Mouse (Mus musculus) embryonic fibroblast, embryonic 13.5 days (primary cell): Measurements from ENCODE around the gene Iah1. TPM values are rescaled to one million over a fixed set of nuclear protein-coding genes. Genes with fewer than 3 reads are reported as not detected.

Source experiments
- H3K27ac ChIP-seq: 2 replicates; pipeline ENCODE4 v1.5.1; 2012; ENCODE audit warnings: low read length, control low read depth, inconsistent platforms; ENCODE audit not compliant: insufficient read depth
- H3K4me1 ChIP-seq: 2 replicates; pipeline ENCODE4 v1.6.1; 2011; ENCODE audit warnings: low read length; ENCODE audit not compliant: control insufficient read depth, insufficient read depth
- H3K4me3 ChIP-seq: 2 replicates; pipeline ENCODE4 v1.5.1; 2011; ENCODE audit warnings: mild to moderate bottlenecking, control low read depth, low read length; ENCODE audit not compliant: insufficient read depth
- CTCF ChIP-seq: IDR thresholded peaks from 2 replicates; pipeline ENCODE4 v1.5.1; 2011; ENCODE audit warnings: mild to moderate bottlenecking, control low read depth, low read length, moderate library complexity, borderline replicate concordance; ENCODE audit not compliant: insufficient read depth
- POLR2A ChIP-seq: IDR thresholded peaks from 2 replicates; pipeline ENCODE4 v1.6.1; 2011; ENCODE audit warnings: low read depth, mild to moderate bottlenecking, control low read depth, low read length, moderate library complexity
- polyA plus RNA-seq: library from polyadenylated mRNA; stranded (reverse); fragments of >200 nt; gene quantifications from 2 replicates; pipeline ENCODE4 v1.2.4, GENCODE M21; 2011; ENCODE audit warnings: low read depth; ENCODE audit not compliant: missing spikeins, insufficient read length

The Iah1 gene
- polyA plus RNA-seq, 1 experiment: 50.2 TPM

DNA sequence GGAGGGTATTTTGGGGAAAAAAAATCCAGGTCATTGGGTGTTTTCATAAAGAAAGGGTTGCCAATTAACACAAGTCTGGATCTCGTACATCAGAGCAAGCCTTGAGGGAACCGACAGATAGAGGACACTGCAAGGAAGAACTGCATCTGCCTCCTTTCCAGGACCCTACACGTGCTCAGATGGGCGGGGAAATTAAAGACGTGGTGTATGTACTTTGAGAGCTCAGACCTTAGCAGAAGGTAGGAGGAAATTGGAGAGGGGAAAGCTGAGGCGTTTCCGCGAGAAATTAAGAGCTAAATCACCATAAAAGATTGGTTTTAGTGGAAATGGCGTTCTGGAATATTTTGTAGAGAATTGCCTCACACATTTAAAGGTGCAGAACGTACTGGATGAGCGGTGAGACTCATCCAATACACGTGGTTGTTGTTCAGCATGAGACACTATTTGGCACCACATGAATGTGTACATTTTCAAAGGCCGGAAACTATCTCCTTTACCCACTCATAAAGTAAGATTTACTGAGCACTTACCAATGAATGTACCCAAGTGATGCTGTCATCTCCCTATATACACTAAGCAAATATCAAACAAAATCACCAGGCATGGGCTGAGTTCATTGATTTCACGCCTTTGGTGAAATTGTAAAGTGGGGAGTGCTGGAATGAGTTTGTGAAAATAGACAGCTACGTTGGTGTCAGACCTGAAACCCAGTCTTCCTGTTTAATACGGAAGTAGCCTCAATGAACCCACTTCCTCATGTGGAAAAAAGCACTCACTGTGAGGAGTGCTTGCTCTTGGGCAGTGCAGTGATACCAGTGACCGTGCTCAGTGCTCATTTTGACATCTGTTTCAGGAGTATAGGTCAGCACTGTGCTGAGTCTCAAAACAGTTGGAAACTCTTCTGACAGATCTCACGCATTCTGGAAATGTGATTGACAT lies 29.2 kb upstream of the Iah1 start:
- Histone ChIP-seq H3K4me3 (peak overlapping the region; percentile 94), H3K27ac (peak overlapping the region; percentile 72), H3K4me1 (peaks cover 3% of the 10 kb centered on the region)
- TF ChIP-seq POLR2A (no peak), CTCF (no peak)

DNA sequence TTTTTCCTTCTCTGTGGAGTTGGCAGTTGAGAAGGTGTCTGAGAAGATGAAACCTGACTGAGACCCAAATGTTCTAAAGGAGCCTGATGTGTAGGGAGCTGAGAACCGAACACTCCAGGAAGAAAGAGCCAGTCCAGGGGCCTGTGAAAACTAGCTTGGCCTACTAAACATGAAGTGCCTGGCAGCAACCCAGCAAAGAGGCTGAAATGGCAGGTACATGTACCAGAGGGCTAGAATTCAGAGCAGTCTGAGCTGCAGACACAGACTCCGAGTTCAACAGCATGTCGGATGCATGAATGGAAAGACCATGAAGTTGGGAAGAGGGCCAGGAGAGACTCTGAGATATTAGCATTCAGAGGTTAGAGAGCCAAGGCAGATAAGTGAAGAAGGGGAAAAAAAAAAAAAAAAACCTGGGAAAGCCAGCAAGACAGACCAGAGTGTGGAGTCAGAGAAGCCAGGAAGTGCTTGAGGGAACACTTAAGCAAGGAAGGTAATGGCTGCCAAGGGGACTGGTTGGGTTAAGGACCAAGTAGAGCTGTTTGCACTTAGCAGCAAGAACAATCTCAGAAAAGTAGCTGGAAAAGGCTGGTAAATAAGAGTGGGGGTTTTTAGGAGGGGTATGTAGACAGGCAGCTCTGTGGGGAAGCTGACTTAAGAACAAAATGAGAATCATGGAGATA lies 27.3 kb upstream of the Iah1 start:
- Histone ChIP-seq H3K4me3 (no peak overlapping the region), H3K4me1 (peaks cover 3% of the 10 kb centered on the region), H3K27ac (no peak overlapping the region)
- TF ChIP-seq POLR2A (no peak), CTCF (no peak)

GRCm38 (mm10) chr12:21289651-21290050 lies 26.5 kb upstream of the Iah1 start:
- TF ChIP-seq POLR2A (no peak), CTCF (no peak)
- Histone ChIP-seq H3K4me1 (peaks cover 3% of the 10 kb centered on the region), H3K27ac (no peak overlapping the region), H3K4me3 (no peak overlapping the region)

DNA sequence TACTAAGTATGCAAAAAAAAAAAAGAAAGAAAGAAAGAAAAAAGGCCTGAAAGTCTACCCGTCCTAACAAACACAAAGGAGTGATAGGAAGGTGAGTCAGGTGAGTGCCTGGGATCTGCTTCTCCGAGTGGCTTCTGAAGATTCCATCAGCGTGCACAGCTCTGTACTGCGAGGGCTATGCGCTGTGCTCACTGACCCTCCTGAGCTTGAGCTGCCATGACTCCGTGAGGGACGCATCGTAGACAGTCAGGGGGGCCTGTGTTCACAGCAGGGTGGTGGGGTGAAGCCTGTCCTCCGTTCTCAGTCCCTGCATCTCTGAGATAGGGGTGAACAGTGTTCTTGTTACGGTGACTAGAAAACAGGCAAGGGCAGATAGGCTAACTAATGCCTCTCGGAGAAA lies 17.3 kb upstream of the Iah1 start:
- H3K27ac ChIP-seq: no peak overlapping the region
- H3K4me1 ChIP-seq: no peaks in the 10 kb centered on the region
- TF ChIP-seq POLR2A: no peak
- no peak for TF ChIP-seq CTCF
- H3K4me3 ChIP-seq: no peak overlapping the region

GRCm38 (mm10) chr12:21301324-21301723 lies 14.9 kb upstream of the Iah1 start:
- Histone ChIP-seq H3K4me1 (no peaks in the 10 kb centered on the region), H3K4me3 (no peak overlapping the region), H3K27ac (no peak overlapping the region)
- TF ChIP-seq CTCF (no peak), POLR2A (no peak)

GRCm38 (mm10) chr12:21301932-21302331 lies 14.3 kb upstream of the Iah1 start:
- H3K4me3 ChIP-seq: no peak overlapping the region

DNA sequence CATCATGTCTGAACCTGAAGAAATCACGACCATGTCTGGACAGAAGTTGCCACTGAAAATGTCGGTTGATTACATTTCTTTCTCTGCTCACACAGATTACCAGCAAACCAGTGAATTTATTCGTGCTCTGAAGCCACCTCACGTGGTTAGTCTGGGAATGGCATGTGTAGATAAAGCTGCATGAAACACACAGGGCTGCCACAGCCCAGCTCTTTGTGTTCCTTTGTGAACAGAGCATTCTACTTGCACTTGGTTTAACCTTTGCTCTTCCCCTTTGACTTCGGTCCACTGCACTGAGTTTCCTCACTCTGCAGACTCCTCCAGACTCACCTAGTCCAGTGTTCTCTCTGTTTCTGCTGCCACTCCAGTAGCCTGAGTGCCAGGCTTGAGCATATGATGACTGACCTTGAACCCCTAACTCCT lies 13.8 kb upstream of the Iah1 start:
- TF ChIP-seq CTCF: no peak
- no peak for TF ChIP-seq POLR2A

More at GRCm38 (mm10) chr12:21301932-21302331, 14.3 kb upstream of the Iah1 start:
- H3K27ac ChIP-seq: no peak overlapping the region
- TF ChIP-seq POLR2A: no peak
- no peak for TF ChIP-seq CTCF
- H3K4me1 ChIP-seq: no peaks in the 10 kb centered on the region

DNA sequence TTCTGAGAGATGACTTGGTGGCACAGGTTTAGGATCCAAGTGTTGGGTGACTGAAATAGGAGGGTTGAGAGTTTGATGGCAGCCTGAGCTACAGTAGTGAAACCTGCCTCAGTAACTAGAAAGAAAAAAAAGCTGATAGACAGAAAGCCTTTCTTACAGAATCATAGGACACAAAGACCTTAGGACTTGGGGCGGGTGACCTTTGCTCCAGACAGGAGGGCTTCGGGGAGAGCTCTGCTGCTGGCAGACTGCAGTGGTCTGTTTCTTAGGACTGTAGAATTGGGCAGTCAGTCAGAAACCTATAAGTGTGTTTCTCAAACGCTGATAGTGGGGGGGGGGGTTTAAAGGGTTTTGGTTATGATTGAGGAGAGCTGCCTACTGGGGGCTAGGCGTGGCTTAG lies 10.4 kb upstream of the Iah1 start:
- TF ChIP-seq CTCF (no peak), POLR2A (no peak)

More for the DNA sequence above, 13.8 kb upstream of the Iah1 start:
- Histone ChIP-seq H3K27ac (no peak overlapping the region), H3K4me1 (no peaks in the 10 kb centered on the region), H3K4me3 (no peak overlapping the region)

GRCm38 (mm10) chr12:21306721-21307120 lies 9.5 kb upstream of the Iah1 start:
- Histone ChIP-seq H3K4me1 (no peaks in the 10 kb centered on the region), H3K27ac (no peak overlapping the region), H3K4me3 (no peak overlapping the region)
- TF ChIP-seq CTCF (no peak), POLR2A (no peak)

More for the DNA sequence above, 10.4 kb upstream of the Iah1 start:
- H3K27ac ChIP-seq: no peak overlapping the region
- H3K4me1 ChIP-seq: no peaks in the 10 kb centered on the region
- H3K4me3 ChIP-seq: no peak overlapping the region

DNA sequence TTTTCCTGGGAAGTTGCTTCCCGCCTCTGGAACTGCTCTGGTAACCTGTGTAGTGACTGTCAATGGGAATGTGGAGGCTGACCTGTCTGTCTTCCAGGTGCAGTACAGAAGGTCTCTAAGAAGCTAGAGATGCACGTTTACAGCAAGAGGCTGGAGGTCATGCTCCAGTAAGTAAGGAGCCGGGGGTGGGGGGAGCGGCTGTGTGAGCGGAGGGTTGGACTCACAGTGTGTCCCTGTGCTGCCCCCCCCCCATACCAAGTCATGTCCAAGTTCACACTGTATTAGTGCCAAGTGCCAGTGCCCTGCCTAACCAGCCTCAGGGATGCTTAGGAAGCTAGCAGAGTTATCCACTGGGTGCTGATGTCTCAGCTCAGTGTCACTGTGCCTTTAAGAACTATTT lies 4.0 kb upstream of the Iah1 start:
- Histone ChIP-seq H3K4me3 (no peak overlapping the region), H3K27ac (no peak overlapping the region), H3K4me1 (peaks cover 2% of the 10 kb centered on the region; the same call in 1 of the 2 replicates)
- TF ChIP-seq CTCF (no peak), POLR2A (no peak)
